Mouse (Mus musculus) gastrocnemius, postnatal 4 days (tissue): ENCODE results near the gene Atl1. TPM values are rescaled to one million over a fixed set of nuclear protein-coding genes. Genes with fewer than 3 reads are reported as not detected.

Experiments
- DNase-seq, 2 experiments: peaks; one replicate each; pipeline ENCODE4 v3.0.0; 2021 to 2022; ENCODE audit warnings: low spot score in 2 of 2, mixed read lengths in 2 of 2
- total RNA-seq, 2 experiments: library from RNA; stranded (reverse); gene quantifications; 2 replicates each; pipeline ENCODE4 v1.2.3; 2021

Gene Atl1
- total RNA-seq, 2 experiments from 2014 or later, result 5.6 to 6.2 TPM

DNA sequence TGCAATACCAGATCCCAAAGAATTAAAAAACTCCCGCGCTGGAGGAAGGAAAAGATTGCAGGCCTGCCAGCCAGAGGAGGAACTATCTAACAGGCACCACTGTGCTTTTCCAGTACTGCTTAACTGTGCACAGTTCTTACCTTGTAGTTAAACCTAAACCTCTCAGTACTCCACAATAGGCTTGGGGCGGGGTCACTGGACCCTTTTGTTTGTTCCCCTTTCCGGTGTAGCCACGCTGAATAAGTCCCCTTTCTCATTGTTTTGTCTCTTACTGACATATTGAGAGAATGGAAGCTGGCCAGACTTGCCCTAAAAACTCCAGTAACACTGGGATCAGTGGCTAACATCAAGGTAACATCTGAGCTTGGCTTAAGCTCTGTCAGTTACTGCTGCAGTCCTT is 45.3 kb downstream of the Atl1 start:
- no peak for DNase-seq

DNA sequence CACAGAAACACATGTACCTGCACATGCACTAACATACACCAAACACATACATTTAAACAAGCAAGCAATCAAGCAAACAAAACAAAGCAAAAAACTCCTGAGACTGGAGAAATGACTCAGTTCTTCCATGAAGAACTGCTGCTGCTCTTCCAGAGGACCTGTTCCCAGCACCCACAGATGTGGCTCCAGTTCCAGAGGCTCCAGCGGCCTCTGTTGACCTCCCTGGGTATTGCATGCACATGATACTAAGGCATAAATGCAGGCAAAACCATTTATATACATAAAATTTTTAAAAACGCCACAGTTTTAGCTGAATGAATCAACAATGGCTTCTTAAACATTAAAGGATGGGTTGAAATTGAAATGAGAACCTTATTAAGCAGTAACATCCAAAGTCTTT is 46.9 kb downstream of the Atl1 start:
- DNase-seq, result no peak

DNA sequence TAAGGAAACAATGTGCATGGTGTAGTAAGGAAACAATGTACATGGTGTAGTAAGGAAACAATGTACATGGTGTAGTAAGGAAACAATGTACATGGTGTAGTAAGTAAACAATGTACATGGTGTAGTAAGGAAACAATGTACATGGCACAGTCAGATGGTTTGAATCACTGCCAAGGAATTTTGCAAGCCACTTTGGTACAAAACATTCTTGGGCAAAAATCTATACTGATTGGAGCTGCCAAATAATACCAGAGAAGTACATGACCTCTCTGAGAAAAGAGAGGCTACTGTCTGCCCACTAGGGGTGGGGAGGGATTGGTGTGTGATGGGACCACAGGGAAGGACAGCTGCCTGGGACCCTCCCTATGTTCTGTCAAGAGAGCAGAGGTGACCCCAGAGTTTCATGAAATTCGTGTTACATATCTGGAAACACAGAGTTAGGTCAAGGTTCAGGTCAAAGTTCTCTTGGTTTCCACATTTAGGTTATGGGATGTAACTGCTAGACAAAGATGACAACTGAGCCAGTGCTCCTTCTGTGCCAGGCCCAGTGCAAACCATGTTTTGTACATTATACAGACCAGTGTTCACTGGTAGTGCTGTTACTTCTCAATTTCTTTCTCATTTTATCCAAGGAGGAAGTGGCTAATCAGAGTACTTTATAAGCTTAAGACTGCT is 49.4 kb downstream of the Atl1 start:
- no peak for DNase-seq

DNA sequence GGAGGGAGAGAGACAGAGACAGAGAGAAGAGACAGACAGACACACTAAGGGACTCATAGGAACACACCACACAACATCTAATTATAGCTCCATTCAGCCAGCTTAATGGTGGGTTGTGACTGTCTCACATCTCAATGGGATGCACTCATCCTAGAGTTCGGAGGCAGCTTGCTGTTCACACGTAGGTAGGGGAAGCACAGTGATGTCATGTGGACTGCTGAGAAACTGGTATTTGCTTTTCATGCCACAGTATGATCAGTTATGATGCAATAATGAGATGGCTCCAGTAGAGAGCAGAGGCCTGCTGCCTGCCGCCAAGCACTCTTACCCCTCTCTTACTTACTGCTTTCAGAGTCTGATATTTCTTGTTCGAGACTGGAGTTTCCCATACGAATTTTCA is 53.4 kb downstream of the Atl1 start:
- DNase-seq, result no peak

DNA sequence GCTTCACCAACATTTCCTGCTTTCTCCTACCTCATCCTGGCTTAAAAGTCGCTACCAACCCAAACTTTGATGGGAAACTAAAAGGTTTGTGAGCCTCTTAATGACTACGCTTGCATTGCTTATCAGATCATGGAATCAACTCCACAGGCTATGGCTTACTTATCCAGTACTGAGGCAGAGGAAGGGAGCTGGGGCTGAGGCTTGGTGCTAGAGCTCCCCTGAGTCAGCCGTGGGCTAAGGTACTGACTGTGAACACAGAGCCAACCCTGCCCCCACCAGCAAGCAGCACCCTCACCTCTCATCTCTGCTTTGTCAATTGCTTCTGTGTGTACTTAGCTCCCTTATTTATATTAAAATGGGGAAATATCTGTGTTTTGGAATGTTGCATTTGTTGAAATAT is 55.1 kb downstream of the Atl1 start:
- no peak for DNase-seq

DNA sequence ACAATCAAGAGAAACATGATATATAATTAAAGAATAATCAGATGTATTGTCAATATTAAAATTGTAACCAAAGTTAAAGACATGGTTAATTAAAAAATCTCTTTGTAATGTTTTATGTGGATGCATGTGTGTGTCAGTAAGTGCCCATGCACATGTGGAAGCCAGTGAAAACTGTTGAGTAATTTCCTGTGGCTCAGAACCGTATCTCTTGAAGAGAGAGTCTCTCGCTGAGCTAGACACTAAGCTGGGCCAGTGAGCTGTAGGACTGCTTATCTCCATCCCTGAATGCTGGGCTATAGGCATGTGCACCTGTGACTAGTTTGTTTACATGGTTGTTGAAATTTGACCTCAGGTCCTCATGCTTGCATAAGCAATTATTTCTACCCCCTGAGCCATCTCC is 65.0 kb downstream of the Atl1 start:
- no peak for DNase-seq

DNA sequence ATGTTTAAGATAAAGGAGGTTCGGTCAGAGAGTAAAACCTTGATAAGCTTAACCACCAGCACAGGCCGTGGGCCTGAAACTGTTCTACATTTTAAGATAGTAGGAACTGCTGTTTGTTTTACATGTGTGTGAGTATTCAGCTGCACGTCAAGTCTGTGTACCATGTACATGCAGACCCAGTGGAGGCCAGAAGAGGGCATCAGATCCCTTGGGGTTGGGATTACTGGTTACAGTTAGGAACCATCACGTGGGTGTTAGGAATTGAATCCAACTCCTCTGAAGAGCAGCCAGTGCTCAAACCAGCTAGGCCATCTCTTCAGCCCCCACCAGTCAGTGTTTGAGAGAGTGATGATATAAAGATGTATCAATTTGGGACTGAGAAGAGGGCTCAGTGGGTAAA is 70.1 kb downstream of the Atl1 start:
- DNase-seq, result peak; percentile 23 to 36

DNA sequence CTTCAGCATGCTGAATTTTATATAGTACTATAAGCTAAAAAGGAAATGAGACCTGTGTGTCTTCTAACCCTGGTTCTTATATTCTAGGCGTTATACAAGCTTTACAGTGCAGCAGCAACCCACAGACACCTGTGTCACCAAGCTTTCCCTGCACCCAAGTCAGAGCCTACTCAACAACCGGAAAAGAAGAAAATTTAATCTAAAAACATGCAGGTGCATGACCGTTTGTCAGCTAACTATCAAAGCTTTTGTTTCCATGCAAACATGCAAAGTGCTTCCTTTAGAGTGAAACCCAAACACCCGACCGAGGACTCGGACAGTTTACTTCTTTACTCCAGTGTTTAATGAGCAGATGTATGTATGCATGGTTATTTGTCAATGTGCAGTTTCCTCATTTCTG is 70.7 kb downstream of the Atl1 start:
- DNase-seq, result no peak

DNA sequence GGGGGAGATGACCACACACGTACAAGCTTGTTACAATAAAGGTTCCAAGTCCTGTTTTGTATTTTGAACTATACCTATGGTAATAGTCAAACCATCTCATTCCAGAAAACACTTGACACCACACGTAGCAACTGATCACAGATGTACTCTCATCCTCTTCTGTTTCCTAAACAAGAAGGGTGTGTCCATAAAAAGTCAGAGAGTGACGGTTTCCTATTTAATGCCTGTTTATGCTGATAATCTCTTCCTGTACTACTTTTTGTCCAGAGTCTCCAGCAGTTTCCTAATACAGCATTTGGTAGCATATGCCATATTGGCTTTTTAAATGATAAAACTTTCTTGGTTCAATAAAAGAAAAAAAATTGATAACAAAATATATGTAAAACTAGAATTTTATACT is 73.2 kb downstream of the Atl1 start:
- no peak for DNase-seq

DNA sequence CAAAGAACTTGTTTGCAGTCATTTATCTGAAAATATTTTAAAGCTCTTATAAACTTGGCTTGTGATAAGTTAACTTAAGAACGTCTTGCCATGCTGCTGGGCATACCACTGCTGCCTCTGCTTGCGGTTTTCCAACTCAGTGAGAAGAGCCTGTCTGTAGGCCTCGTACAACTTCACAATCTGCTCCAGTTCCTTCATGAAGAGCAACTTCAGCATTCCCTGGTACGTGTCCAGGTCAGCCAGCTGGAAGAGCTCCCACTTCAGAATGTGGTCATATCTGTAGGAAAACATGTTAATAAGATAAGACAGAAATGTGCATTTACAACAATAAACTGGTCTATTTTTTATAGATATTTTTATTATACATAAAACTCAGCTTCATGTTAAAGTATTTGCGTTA is 73.7 kb downstream of the Atl1 start:
- DNase-seq, result no peak

DNA sequence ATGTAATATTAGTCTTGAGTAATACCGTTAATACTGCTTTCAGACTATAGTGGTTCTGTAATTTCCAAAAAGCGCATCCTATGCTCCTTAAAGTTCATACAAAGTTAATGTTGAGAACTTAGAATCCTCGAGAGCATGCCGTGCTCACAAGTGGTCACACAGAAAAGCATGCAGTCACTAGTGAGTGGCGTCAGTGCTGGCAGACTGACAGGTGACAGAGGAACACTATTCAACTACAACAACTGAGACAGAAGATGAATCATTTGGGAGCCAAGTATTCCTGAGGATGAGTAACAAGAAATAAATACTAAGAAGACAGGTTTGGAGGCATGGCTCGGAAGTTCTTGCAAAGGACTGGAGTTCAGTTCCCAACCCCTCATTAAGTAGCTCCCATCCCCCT is 74.7 kb downstream of the Atl1 start:
- no peak for DNase-seq

DNA sequence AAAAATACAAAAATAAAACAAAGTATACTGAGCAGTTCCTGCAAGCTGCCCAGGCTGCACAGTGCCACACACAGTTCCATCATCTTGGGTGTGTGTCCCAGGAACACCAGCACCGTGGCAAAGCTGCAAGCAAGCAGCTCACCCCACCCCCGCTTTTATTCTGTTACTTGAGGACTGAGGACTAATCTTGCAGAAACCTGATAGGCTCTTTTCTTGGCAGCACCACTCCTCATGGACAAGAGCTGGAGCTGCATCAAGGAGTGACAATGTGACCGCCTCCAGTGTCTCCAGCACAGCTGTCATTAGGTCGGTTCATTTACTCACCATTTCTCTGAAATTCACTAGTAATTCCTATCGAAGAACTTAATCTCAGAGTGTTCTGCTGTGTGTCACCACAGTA is 75.7 kb downstream of the Atl1 start:
- DNase-seq, result peak in 1 of 2 experiments; percentile 20

DNA sequence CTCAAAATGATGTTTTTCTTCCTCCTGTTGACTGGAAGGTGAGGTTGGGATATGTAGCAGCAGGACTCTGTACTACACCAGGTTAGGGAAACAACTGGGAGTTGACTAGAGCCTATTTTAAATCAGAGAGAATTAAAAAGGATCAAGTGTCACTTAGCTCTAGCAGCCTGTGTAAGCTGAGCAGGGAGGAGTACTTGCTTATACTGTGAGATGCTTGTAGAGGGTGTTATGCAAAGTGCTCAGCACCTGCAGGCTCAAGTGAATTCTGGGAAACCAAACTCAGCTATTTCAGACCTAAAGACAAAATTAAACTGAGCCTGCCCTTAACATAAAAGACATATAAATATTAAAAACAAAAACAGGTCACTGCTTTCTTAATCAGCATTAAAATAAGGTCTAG is 81.3 kb downstream of the Atl1 start:
- no peak for DNase-seq

DNA sequence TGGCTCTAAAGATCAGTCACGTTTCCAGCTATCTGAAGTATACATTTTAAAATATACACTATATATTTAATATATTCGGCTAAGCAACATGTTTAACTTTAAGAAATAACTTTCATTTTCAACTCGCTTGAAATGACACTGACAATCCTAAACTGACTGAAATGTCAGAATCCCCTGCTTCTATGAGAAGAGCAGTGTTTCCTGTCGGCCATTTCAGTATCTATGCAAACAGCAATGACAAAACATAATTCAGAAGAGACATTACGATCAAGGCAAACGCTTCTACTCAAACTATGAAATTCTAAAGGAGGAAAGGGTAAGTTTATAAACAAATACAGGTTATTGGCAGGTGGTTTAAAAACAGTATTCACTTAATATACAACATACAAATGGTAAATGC is 84.3 kb downstream of the Atl1 start:
- no peak for DNase-seq

DNA sequence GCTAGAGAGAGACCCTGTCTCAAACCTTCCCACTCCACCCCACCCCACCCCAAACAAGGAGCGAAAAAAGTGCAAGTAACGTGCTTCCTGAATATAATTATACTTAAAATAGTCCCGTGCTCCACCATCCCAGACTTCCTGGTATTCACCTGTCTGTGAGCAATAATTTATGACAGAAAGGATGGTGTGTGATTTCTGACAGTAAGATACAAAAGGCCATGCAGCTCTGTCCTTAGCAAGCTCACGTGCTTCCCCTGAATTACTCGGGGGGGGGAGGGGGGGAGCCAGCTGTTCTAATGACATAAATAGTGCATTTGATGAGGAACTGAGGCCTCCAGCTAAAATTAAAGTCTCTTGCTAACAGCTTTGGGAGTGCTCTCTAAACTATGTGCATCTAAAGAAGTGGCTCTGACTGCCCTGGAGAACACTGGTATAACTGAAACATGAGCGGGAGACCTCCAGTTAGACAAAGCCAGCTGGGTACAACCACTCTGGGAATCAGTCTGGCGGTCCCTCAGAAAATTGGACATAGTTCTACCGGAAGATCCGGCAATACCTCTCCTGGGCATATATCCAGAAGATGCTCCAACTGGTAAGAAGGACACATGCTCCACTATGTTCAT is 85.1 kb downstream of the Atl1 start:
- no peak for DNase-seq

DNA sequence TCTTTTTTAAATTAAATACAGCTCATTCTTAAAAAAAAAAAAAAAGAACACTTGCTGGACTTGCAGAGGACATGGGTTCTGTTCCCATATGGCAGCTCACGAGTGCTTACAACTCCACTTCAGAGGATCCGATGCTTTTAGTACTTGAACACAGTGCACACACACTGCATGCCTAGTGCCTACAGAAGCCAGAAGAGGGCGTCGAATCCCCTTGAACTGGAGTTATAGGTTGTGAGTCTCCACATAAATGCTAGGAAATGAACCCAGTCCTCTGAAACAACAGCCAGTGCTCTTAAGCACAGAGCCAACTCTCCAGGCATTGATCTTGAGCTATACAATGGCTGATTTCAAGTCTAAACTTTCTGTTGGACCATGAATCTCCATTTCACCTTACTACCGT is 90.5 kb downstream of the Atl1 start:
- no peak for DNase-seq

DNA sequence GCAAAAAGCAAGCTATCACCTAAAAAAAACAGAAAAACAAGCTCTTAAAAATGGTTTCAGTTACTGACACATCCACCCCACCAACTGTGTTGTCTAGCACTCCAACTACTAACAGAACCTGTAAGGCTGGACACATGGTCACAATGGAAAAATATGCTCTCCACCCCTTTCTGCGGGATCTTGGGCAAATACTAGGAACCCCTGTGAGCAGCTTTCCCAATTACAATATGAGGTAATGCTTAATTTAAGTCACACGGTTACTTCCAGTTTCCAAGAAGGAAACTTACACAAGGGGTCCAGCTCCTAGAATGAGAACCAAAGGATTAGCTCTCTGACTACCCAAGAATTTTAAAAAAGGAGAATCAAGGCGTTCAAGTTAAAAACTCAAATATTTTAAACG is 93.1 kb downstream of the Atl1 start:
- DNase-seq, result no peak

DNA sequence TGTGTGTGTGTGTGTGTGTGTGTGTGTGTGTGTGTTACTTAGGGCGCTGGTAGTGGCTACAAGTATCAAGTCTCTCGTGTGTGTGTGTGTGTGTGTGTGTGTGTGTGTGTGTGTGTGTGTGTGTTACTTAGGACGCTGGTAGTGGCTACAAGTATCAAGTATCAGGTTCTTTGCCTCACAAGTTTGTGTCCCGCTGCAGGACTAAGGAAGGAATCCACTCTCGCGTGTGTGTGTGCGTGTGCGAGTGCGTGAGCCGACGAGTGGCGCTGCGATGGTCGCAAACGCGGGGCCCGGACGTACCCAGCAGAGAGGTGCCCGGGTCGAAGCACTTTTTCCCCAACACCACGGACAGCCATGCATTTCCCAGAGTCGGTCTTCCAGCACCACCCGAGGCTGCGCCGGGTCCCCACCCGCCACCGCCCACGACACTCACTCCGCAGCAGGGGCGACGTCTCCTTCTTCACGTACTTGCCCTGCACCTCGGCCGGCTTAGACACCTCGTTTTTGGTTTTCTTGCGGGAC is 93.9 kb downstream of the Atl1 start:
- DNase-seq, result peak; percentile 52 to 56

DNA sequence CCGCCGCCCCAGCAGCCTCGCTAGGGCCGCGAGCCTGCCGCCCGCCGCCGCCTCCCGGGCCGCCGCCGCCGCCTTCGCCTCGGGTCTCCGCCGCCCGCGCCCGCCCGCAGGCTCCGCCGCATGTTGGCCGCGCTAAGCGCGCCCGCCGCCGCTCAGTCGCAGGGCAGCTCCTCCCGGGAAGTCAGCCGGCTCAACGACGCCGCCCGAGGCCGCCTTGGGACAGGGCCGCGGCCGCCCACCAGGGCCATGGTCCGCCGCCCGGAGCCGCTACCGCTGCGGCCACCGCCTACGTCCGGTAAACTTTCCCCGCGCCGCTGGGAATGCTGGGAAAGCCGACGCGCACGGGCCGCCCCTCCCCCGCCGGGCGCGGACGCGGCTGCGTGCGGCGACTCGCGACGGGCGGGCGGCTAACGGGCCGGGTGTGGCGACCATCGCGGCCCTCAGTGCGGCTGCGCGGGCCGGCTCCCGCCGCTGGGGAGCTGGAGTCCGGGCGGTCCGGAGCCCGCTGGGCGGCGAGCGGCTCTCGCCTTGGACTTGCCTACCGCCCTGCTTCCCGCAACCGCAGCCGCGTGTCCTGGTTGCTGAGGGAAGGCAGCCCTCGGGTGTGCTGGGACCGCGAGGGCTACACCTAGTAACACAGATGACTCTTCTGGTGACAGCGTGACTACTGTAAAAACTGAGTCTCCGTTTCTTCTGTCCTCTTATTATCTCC is 94.5 kb downstream of the Atl1 start, which contains the start of gene Sav1:
TSS of gene Sav1 (minus strand) at position 217 of the 712 bp plus-strand sequence.
- peak; percentile 82 to 89 for DNase-seq

DNA sequence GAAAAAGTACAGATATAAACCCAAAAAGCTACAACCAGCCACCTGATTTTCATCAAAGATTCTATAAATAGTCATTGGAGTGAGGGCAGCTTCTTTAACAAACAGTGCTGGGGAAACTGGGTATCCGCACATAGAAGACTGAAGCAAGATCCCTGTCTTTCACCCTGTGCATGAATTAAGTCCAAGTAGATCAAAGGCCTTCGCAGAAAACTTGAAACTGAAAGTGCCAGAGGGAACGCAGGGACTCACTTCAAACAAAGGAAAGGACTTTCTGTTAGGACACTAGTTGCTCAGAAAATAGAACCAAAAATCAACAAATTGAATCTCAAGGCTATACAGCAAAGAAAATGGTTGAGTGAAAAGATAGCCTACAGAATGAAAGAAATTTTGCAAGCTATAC is 103.0 kb downstream of the Atl1 start:
- no peak for DNase-seq

DNA sequence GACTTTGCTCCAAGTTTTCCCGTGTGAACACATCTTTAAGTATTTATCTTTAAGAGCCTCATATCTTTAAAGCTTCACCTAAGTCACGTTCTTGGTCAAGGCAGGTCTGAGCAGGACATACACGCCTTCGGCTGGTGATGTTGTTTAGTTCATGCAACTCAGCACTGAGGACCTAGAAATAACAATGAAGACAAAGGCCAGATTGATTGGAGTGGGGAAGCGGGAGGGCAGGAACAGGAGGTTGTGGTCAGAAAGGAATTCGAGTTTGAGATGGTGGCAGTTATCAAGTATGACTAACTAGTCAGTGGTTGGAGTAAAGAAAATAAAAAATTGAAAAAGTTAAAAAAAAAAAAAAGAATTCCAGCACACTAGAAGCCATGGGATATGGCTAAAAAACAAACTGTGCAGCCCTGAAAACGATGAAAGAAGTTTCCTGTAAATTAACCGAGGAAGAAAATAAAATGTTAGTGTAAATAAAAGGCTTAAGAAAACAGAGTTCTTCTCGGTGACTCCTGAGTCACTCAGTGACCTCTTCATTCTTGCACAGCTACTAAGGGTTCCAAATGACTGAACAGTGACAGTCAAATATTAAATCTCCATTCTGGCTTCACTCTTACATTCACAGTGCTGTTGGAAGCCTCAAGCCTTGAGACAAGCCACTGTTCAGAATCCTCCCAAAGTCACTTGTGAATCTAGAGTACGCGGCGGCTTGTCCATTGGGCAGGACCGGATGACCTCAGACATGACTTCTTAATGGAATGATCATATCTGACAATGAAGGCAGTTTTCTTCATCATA is 106.0 kb downstream of the Atl1 start:
- DNase-seq, result no peak

DNA sequence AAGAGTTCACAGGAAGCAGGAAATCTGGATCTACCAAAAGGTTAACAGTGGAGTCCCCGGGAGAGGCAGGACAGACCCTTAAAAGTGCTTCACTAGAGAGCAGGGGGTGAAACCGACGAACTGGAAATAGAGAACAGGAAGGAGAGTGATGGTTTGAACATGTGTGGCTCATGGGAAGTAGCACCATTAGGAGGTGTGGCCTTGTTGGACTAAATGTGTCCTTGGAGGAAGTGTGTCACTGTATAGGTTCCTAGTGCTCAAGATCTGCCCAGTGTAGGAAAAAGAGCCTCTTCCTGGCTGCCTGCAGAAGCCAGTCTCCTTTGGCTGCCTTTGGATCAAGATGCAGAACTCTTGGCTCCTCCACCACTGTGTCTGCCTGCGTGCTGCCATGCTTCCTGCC is 112.7 kb downstream of the Atl1 start:
- DNase-seq, result no peak
